Comparison of ENCODE assay signal across 8 mouse cellular contexts in genomic region chr4:45083487-45083886, GRCm38 (mm10). TPM values are rescaled to one million over a fixed set of nuclear protein-coding genes. Genes with fewer than 3 reads are reported as not detected.
A peak's percentile ranks its signal among the peaks of the same experiment; 100 is the strongest.
DNase-seq lines count a peak whose midpoint lies in the region; ATAC-seq and TF ChIP-seq lines count a peak whose summit lies in the region.

No protein-coding gene starts in this region.

- H3K9me3 ChIP-seq in kidney, postnatal 0 days (replicated peaks; ENCODE audit: low read length), result no peaks in the 10 kb centered on the region
- H3K9me3 ChIP-seq in hindbrain, embryonic 12.5 days (replicated peaks), result no peaks in the 10 kb centered on the region

- H3K4me1 ChIP-seq in kidney, postnatal 0 days (replicated peaks; ENCODE audit: insufficient read depth, low read length), result 0 out of 2 replicates have a peak, but pooled peaks cover 4% of the 10 kb centered on the region
- peaks cover 13% of the 10 kb centered on the region for H3K4me1 ChIP-seq in hindbrain, embryonic 12.5 days

- ATAC-seq in kidney, postnatal 0 days (replicated peaks; ENCODE audit: low FRiP score, low read depth), result no peak
- ATAC-seq in hindbrain, embryonic 12.5 days (ENCODE audit: low FRiP score), result no peak

- H3K4me3 ChIP-seq in kidney, postnatal 0 days (replicated peaks; ENCODE audit: low read depth, low read length), result peak overlapping the region; percentile 81
- H3K4me3 ChIP-seq in hindbrain, embryonic 12.5 days, result peak overlapping the region; percentile 90
- H3K4me3 ChIP-seq in macrophage (ENCODE audit: inconsistent target), result peak overlapping the region; percentile 34; the same call in 1 of the 2 replicates

- no peak overlapping the region for H3K27ac ChIP-seq in kidney, postnatal 0 days
- H3K27ac ChIP-seq in hindbrain, embryonic 12.5 days, result 0 out of 2 replicates have a peak overlapping the region, but pooled peaks have one; percentile 55
- H3K27ac ChIP-seq in macrophage, result no peak overlapping the region

- 2% methylated on average over 8 of the region's 8 CpGs for WGBS in kidney, postnatal 0 days
- 1% methylated on average over 8 of the region's 8 CpGs for WGBS in hindbrain, embryonic 12.5 days
- 14% methylated on average over 8 of the region's 8 CpGs for WGBS in macrophage (ENCODE audit: missing documents)

- no peak for TF ChIP-seq CTCF in kidney, postnatal 0 days (IDR thresholded peaks at IDR 0.05; ENCODE audit: low read depth)

- peak overlapping the region; percentile 84; the same call in 1 of the 2 replicates for H3K9ac ChIP-seq in kidney, postnatal 0 days (ENCODE audit: low read depth, low read length)
- peak overlapping the region; percentile 96 for H3K9ac ChIP-seq in hindbrain, embryonic 12.5 days

- no peaks in the 10 kb centered on the region for H3K36me3 ChIP-seq in kidney, postnatal 0 days (ENCODE audit: insufficient read depth, low read length)
- 0 out of 2 replicates have a peak, but pooled peaks cover 3% of the 10 kb centered on the region for H3K36me3 ChIP-seq in hindbrain, embryonic 12.5 days
- no peaks in the 10 kb centered on the region for H3K36me3 ChIP-seq in macrophage (ENCODE audit: inconsistent target)

- peak; percentile 40 for DNase-seq in kidney, postnatal 0 days (ENCODE audit: low spot score)
- no peak for DNase-seq in kidney, adult 11 months
- peak; percentile 59 for DNase-seq in brain, adult 2 months (ENCODE audit: low read depth, low spot score)
- DNase-seq in spleen, adult 12 weeks (ENCODE audit: low spot score), result no peak
- DNase-seq in thymus, postnatal 25 days, result no peak
- no peak for DNase-seq in adrenal gland, postnatal 36 days

- no peaks in the 10 kb centered on the region for H3K27me3 ChIP-seq in kidney, postnatal 0 days (ENCODE audit: insufficient read depth, low read length)
- no peaks in the 10 kb centered on the region for H3K27me3 ChIP-seq in hindbrain, embryonic 12.5 days

- peak overlapping the region; percentile 89 for H3K4me2 ChIP-seq in kidney, postnatal 0 days (ENCODE audit: low read length)
- peak overlapping the region; percentile 77 for H3K4me2 ChIP-seq in hindbrain, embryonic 12.5 days (replicated peaks)

- H3K79me2 ChIP-seq in macrophage (ENCODE audit: inconsistent target), result no peaks in the 10 kb centered on the region

RNA-seq across cellular contexts. Expression of gene Fbxo10, which starts 0.9 kb away (rescaled TPM):
- 10.7 and 10.9 TPM in 2 replicates for polyA plus RNA-seq in kidney, postnatal 0 days (2015; fragmentation: Nextera tagmentation; extraction: Ambion mirVana)
- 17.5 and 17.6 TPM in 2 replicates for polyA plus RNA-seq in hindbrain, embryonic 12.5 days (2016; fragmentation: Nextera tagmentation; extraction: Ambion mirVana)
- total RNA-seq in macrophage (2018; cell fraction: chromatin; rRNA removed), result 1 to 10 TPM in 19 of 26 experiments, under 1 TPM in 7; 0.46 to 4.9 (median 2.0) TPM
- total RNA-seq in macrophage (2018; cell fraction: cytosol; rRNA removed), result 1 to 10 TPM; 1.1 to 3.8 (median 2.0) TPM
- total RNA-seq in macrophage (2018; cell fraction: nucleus; rRNA removed), result 1 to 10 TPM in 22 of 26 experiments, under 1 TPM in 4; 0.77 to 5.4 (median 2.1) TPM
- 1.9 to 2.7 TPM (median 2.7 TPM) in 3 replicates for polyA plus RNA-seq in macrophage (2018)
- total RNA-seq in adrenal gland, postnatal 36 days (2021), result 10 to 100 TPM in 1 of 2 experiments, 1 to 10 TPM in 1; 7.2 to 10.6 TPM

RNA-seq across cellular contexts. Expression of gene Tomm5, which starts 24.4 kb away (rescaled TPM):
- 313 and 347 TPM in 2 replicates for polyA plus RNA-seq in kidney, postnatal 0 days (2015; fragmentation: Nextera tagmentation; extraction: Ambion mirVana)
- polyA plus RNA-seq in hindbrain, embryonic 12.5 days (2016; fragmentation: Nextera tagmentation; extraction: Ambion mirVana), result 137 and 148 TPM in 2 replicates
- total RNA-seq in macrophage (2018; cell fraction: chromatin; rRNA removed), result 10 to 100 TPM in 8 of 26 experiments, 1 to 10 TPM in 16, not detected in 2; 3.5 to 20.5 (median 8.2) TPM
- total RNA-seq in macrophage (2018; cell fraction: cytosol; rRNA removed), result 10 to 100 TPM; 55.9 to 95.4 (median 75.6) TPM
- total RNA-seq in macrophage (2018; cell fraction: nucleus; rRNA removed), result 10 to 100 TPM in 23 of 26 experiments, 1 to 10 TPM in 3; 8.4 to 72.1 (median 24.6) TPM
- 60.3 to 124 TPM (median 74.8 TPM) in 3 replicates for polyA plus RNA-seq in macrophage (2018)
- 100 to 1,000 TPM in 1 of 2 experiments, 10 to 100 TPM in 1; 90.2 to 110 TPM for total RNA-seq in adrenal gland, postnatal 36 days (2021)

Comparison
In these comparisons a context has a peak if more than half of its experiments do, and no peak if none do; other contexts are left out.
1. DNase-seq: peak in kidney, postnatal 0 days (single experiment) and brain, adult 2 months (single experiment); none in kidney, adult 11 months (single experiment), spleen, adult 12 weeks (single experiment), thymus, postnatal 25 days (single experiment) and adrenal gland, postnatal 36 days (0 of 2).
2. H3K4me3 ChIP-seq: peak in every context shown above with its lines; median percentile 90 in hindbrain, embryonic 12.5 days; 81 in kidney, postnatal 0 days; 34 in macrophage.